Mouse (Mus musculus) liver, embryonic 14.5 days (tissue): ENCODE data around the gene Ppp1r18. TPM values are rescaled to one million over a fixed set of nuclear protein-coding genes. Genes with fewer than 3 reads are reported as not detected.
A peak's percentile ranks its signal among the peaks of the same experiment; 100 is the strongest.

ENCODE experiments used
- ATAC-seq: fragments of 200-750 bp; cut with Nextera tagmentation; 2 replicates; pipeline ENCODE4 v1.8.0; 2017; ENCODE audit warnings: moderate number of reproducible peaks, mild to moderate bottlenecking, moderate library complexity; ENCODE audit not compliant: insufficient read depth
- DNase-seq, 3 experiments: peaks; one replicate each; pipeline ENCODE4 v3.0.0-alpha.2; 2012 to 2013; ENCODE audit warnings: low read depth in 3 of 3, low spot score in 3 of 3
- H3K27ac ChIP-seq: fragments of 300-500 bp; sonication (generic); 2 replicates; pipeline ENCODE4 v1.5.1; 2014; ENCODE audit warnings: moderate library complexity, mild to moderate bottlenecking, control low read depth, inconsistent platforms
- H3K27me3 ChIP-seq: fragments of 300-500 bp; sonication (generic); 2 replicates; pipeline ENCODE4 v1.6.1; 2014; ENCODE audit warnings: mild to moderate bottlenecking, low read length, moderate library complexity; ENCODE audit not compliant: control insufficient read depth, insufficient read depth
- H3K36me3 ChIP-seq: fragments of 300-500 bp; sonication (generic); replicated peaks from 2 replicates; pipeline ENCODE4 v1.6.1; 2014; ENCODE audit warnings: low read depth; ENCODE audit not compliant: control insufficient read depth, insufficient read depth
- H3K4me1 ChIP-seq, 2 experiments: fragments of 200-500 bp in 1 of 2; fragments of 300-500 bp in 1 of 2; sonication (generic) in 1 of 2; replicated peaks; 2 replicates each; pipeline ENCODE4 v1.6.1; 2012 to 2014; ENCODE audit warnings: antibody characterized with exemption in 1 of 2, inconsistent platforms in 1 of 2, low read length in 1 of 2; ENCODE audit not compliant: control insufficient read depth in 2 of 2, insufficient read depth in 2 of 2
- H3K4me2 ChIP-seq: fragments of 300-500 bp; sonication (generic); 2 replicates; pipeline ENCODE4 v1.6.1; 2014; ENCODE audit warnings: low read depth, mild to moderate bottlenecking, control low read depth, moderate library complexity
- H3K4me3 ChIP-seq, 2 experiments: fragments of 200-500 bp in 1 of 2; fragments of 300-500 bp in 1 of 2; sonication (generic) in 1 of 2; 2 replicates each; pipeline ENCODE4 v1.5.1; 2012 to 2014; ENCODE audit warnings: low read depth in 2 of 2, low read length in 2 of 2, mild to moderate bottlenecking in 2 of 2, control low read depth in 1 of 2, inconsistent platforms in 1 of 2, moderate library complexity in 1 of 2; ENCODE audit not compliant: insufficient read depth in 1 of 2
- H3K9ac ChIP-seq: fragments of 300-500 bp; sonication (generic); replicated peaks from 2 replicates; pipeline ENCODE4 v1.6.1; 2014; ENCODE audit warnings: mild to moderate bottlenecking, control low read depth, moderate library complexity
- H3K9me3 ChIP-seq: fragments of 300-500 bp; sonication (generic); 2 replicates; pipeline ENCODE4 v1.6.1; 2016; ENCODE audit warnings: low read length, mixed read lengths; ENCODE audit not compliant: control insufficient read depth
- CTCF ChIP-seq: IDR thresholded peaks from 2 replicates; pipeline ENCODE4 v1.5.1; 2016; ENCODE audit warnings: antibody characterized with exemption, low read depth, control low read depth
- EP300 ChIP-seq: IDR thresholded peaks from 2 replicates; pipeline ENCODE4 v1.6.1; 2016; ENCODE audit warnings: antibody characterized with exemption, low read depth
- WGBS: fragments of 180-500 bp; shearing (Covaris S2); extraction: QIAGEN DNeasy Blood & Tissue Kit; methylation state at CpG from one replicate; pipeline ENCODE4 v1.1.7; 2014; ENCODE audit not compliant: insufficient replicate concordance; 5-methylcytosine and 5-hydroxymethylcytosine counted together
- polyA plus RNA-seq, 2 experiments: library from polyadenylated mRNA; depleted of rRNA in 1 of 2; stranded (reverse) in 1 of 2; unstranded in 1 of 2; fragments of >200 nt; fragmentation: Nextera tagmentation in 1 of 2; extraction: Ambion mirVana in 1 of 2; gene quantifications; 2 replicates each; pipeline versions ENCODE4 v1.2.1 to v1.2.3; 2012 to 2014

Ppp1r18 gene
- polyA plus RNA-seq, 2 experiments, result 8.2 to 8.7 TPM

GRCm38 (mm10) chr17:35833894-35834293, 31.5 kb upstream of the Ppp1r18 start:
- Histone ChIP-seq H3K4me1 (peaks cover 18 to 27% of the 10 kb centered on the region in 2 experiments), H3K27ac (peak overlapping the region; percentile 18; the same call in 1 of the 2 replicates), H3K9ac (no peak overlapping the region), H3K36me3 (peaks cover 48% of the 10 kb centered on the region), H3K4me3 (no peak overlapping the region), H3K9me3 (no peaks in the 10 kb centered on the region), H3K27me3 (no peaks in the 10 kb centered on the region), H3K4me2 (peak overlapping the region; percentile 11; the same call in 1 of the 2 replicates)
- TF ChIP-seq CTCF, result no peak
- TF ChIP-seq EP300, result no peak
- ATAC-seq (no peak), DNase-seq (no peak)
- WGBS, result 40% methylated on average over 5 of the region's 5 CpGs

GRCm38 (mm10) chr17:35834696-35835422, 30.5 kb upstream of the Ppp1r18 start:
- no peak for TF ChIP-seq EP300
- TF ChIP-seq CTCF, result no peak
- WGBS, result 72% methylated on average over 26 of the region's 26 CpGs
- DNase-seq (no peak), ATAC-seq (no peak)
- no peaks in the 10 kb centered on the region for H3K27me3 ChIP-seq
- peaks cover 48% of the 10 kb centered on the region for H3K36me3 ChIP-seq
- H3K4me2 ChIP-seq, result peak overlapping the region; percentile 96
- H3K4me1 ChIP-seq, result peaks cover 28 to 36% of the 10 kb centered on the region in 2 experiments
- H3K4me3 ChIP-seq, result peak overlapping the region; percentile 1 to 98; a peak in 3 of 4 replicates
- H3K9me3 ChIP-seq, result no peaks in the 10 kb centered on the region
- H3K9ac ChIP-seq, result no peak overlapping the region; the same call in 1 of the 2 replicates
- no peak overlapping the region for H3K27ac ChIP-seq

- Histone ChIP-seq H3K27me3 (no peaks in the 10 kb centered on the region), H3K9me3 (no peaks in the 10 kb centered on the region), H3K4me3 (peak overlapping the region; percentile 96 to 98; a peak in 3 of 4 replicates), H3K4me1 (peaks cover 33 to 40% of the 10 kb centered on the region in 2 experiments), H3K27ac (peak overlapping the region; percentile 28), H3K4me2 (peak overlapping the region; percentile 96), H3K9ac (peak overlapping the region; percentile 100), H3K36me3 (peaks cover 48% of the 10 kb centered on the region)
- DNase-seq, result no peak
- ATAC-seq, result no peak
- no peak for TF ChIP-seq CTCF
- no peak for TF ChIP-seq EP300
- WGBS, result 76% methylated on average over 26 of the region's 26 CpGs
Measured at GRCm38 (mm10) chr17:35835424-35836140, 29.8 kb upstream of the Ppp1r18 start.

- DNase-seq (peak; percentile 73 to 82 (median 73)), ATAC-seq (no peak)
- H3K4me1 ChIP-seq, result peaks cover 35 to 40% of the 10 kb centered on the region in 2 experiments
- WGBS, result 6% methylated on average over 24 of the region's 24 CpGs
- no peak for TF ChIP-seq EP300
- TF ChIP-seq CTCF, result peak; percentile 89
- no peaks in the 10 kb centered on the region for H3K27me3 ChIP-seq
- H3K36me3 ChIP-seq, result peaks cover 48% of the 10 kb centered on the region
- no peaks in the 10 kb centered on the region for H3K9me3 ChIP-seq
- H3K27ac ChIP-seq, result peak overlapping the region; percentile 96
- peak overlapping the region; percentile 100 for H3K9ac ChIP-seq
- peak overlapping the region; percentile 96 to 98 for H3K4me3 ChIP-seq
- peak overlapping the region; percentile 96 for H3K4me2 ChIP-seq
Measured at GRCm38 (mm10) chr17:35836178-35836965, 29.0 kb upstream of the Ppp1r18 start.
